Mouse (Mus musculus) limb, embryonic 11.5 days (tissue): Measurements from ENCODE around the gene Emilin3. TPM values are rescaled to one million over a fixed set of nuclear protein-coding genes. Genes with fewer than 3 reads are reported as not detected.
A peak's percentile ranks its signal among the peaks of the same experiment; 100 is the strongest.

Experiments
- ATAC-seq: fragments of 200-750 bp; cut with Nextera tagmentation; 2 replicates; pipeline ENCODE4 v1.8.0; 2017; ENCODE audit warnings: low read depth; ENCODE audit not compliant: insufficient number of reproducible peaks, low FRiP score, low TSS enrichment
- DNase-seq: peaks from one replicate; pipeline ENCODE4 v3.0.0-alpha.2; 2015; ENCODE audit warnings: low spot score
- H3K27ac ChIP-seq: fragments of 300-500 bp; sonication (generic); replicated peaks from 2 replicates; pipeline ENCODE4 v1.5.1; 2014; ENCODE audit warnings: low read depth, mild to moderate bottlenecking, low read length
- H3K27me3 ChIP-seq: fragments of 300-500 bp; sonication (generic); 2 replicates; pipeline ENCODE4 v1.6.1; 2014; ENCODE audit warnings: mild to moderate bottlenecking, low read length, mixed read lengths; ENCODE audit not compliant: control insufficient read depth, insufficient read depth
- H3K36me3 ChIP-seq: fragments of 300-500 bp; sonication (generic); 2 replicates; pipeline ENCODE4 v1.6.1; 2014; ENCODE audit warnings: mild to moderate bottlenecking, low read length, moderate library complexity, mixed read lengths; ENCODE audit not compliant: control insufficient read depth, insufficient read depth
- H3K4me1 ChIP-seq: fragments of 300-500 bp; sonication (generic); 2 replicates; pipeline ENCODE4 v1.6.1; 2014; ENCODE audit warnings: low read length, mixed read lengths; ENCODE audit not compliant: control insufficient read depth, insufficient read depth
- H3K4me2 ChIP-seq: fragments of 300-500 bp; sonication (generic); 2 replicates; pipeline ENCODE4 v1.6.1; 2014; ENCODE audit warnings: low read depth, mild to moderate bottlenecking, moderate library complexity; ENCODE audit not compliant: severe bottlenecking
- H3K4me3 ChIP-seq: fragments of 300-500 bp; sonication (generic); 2 replicates; pipeline ENCODE4 v1.5.1; 2014; ENCODE audit warnings: low read depth, low read length
- H3K9ac ChIP-seq: fragments of 300-500 bp; sonication (generic); 2 replicates; pipeline ENCODE4 v1.6.1; 2014; ENCODE audit warnings: mild to moderate bottlenecking, low read length
- H3K9me3 ChIP-seq: fragments of 300-500 bp; sonication (generic); 2 replicates; pipeline ENCODE4 v1.6.1; 2016; ENCODE audit warnings: low read length; ENCODE audit not compliant: control insufficient read depth
- WGBS: fragments of 180-500 bp; shearing (Covaris S2); extraction: QIAGEN DNeasy Blood & Tissue Kit; methylation state at CpG from one replicate; pipeline ENCODE4 v1.1.7; 2014; 5-methylcytosine and 5-hydroxymethylcytosine counted together
- polyA plus RNA-seq: library from polyadenylated mRNA; unstranded; fragments of >200 nt; fragmentation: Nextera tagmentation; extraction: Ambion mirVana; gene quantifications from 2 replicates; pipeline ENCODE4 v1.2.1, GENCODE M21; 2014

Emilin3 gene
- polyA plus RNA-seq, 1 experiment from 2014 or later, result 3.8 TPM

DNA sequence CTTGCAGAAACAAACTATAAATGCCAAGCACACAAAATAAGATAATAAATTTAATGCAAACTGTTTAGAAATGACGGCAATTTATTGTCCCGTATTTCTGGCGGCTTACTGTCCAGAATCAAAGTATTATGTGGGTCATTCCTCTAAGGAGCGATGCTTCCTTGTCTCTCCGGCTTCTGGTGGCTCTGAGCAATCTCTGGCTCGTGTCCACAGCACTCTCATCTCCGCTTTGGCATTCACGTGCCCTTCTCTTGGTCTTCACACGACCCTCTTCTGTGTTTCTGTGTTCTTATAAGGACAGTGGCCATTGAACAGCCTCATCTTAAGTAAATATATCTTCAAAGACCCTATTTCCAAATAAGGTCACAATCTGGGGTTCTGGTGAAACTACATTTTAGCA, 2.5 kb upstream of the Emilin3 start:
- no peak for ATAC-seq
- DNase-seq, result no peak
- no peaks in the 10 kb centered on the region for H3K9me3 ChIP-seq
- H3K27ac ChIP-seq, result no peak overlapping the region
- H3K4me1 ChIP-seq, result peaks cover 17% of the 10 kb centered on the region
- H3K4me2 ChIP-seq, result no peak overlapping the region
- H3K36me3 ChIP-seq, result no peaks in the 10 kb centered on the region
- no peak overlapping the region for H3K4me3 ChIP-seq
- WGBS, result 78% methylated on average over 9 of the region's 9 CpGs
- no peak overlapping the region for H3K9ac ChIP-seq
- H3K27me3 ChIP-seq, result peaks cover 12% of the 10 kb centered on the region; the same call in 1 of the 2 replicates

DNA sequence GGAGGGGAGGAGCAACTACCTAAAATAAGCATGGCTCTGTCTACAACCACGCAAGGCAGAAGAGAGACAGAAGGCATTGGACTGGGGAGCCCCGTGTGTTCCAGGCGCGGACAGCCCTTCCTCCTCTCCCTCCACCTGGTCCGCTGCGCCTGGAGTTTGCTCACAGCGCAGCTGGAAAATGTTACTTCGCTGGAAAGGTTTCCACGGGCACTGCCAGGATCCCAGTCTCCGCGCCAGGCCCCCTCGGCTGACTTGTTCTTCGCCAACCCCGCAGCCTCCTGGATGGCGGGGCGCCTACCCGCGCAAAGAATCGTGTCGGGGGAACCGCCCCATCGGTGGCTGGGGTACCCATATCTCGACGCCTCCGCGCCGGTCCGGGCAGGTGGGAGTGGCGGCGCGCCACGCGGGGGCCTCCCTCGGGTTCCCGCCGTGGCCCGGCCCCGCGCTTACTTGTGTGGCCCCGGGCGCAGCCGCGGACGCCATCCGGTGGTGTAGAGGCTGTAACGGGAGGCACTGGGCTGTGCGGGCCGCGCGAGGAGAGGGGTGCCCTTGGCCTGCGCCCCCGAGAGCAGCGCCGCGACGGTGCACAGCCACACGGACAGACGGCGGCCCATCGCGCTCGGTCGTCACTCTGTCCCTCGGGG, 448 bp downstream of the Emilin3 start:
- under 1% methylated on average over 61 of the region's 64 CpGs for WGBS
- ATAC-seq (peak; percentile 61), DNase-seq (peak; percentile 64)
- Histone ChIP-seq H3K4me1 (peaks cover 17% of the 10 kb centered on the region), H3K27ac (no peak overlapping the region), H3K9ac (peak overlapping the region; percentile 65), H3K4me3 (peak overlapping the region; percentile 62), H3K36me3 (no peaks in the 10 kb centered on the region), H3K9me3 (no peaks in the 10 kb centered on the region), H3K27me3 (peaks cover 15% of the 10 kb centered on the region; the same call in 1 of the 2 replicates), H3K4me2 (peak overlapping the region; percentile 87)

DNA sequence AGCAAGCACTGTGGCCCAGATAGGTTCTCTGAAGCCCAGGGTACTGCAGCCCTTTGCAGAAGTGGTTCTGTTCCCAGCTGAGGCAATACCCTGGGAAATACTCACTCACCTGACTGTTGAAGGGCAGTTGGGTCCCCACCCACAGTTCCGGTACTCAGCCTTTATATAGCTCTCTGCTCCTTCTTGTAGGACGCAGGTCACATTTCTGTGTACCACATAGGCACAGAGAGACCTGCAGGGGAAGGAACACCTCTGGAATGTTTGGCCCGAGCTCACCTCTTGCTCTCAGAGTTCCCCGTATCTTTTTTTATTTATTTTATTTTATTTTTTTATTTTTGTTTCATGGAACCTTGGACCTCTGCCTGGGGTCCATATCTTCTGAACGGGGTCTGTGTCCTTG, 1.5 kb downstream of the Emilin3 start:
- Histone ChIP-seq H3K4me1 (peaks cover 15% of the 10 kb centered on the region), H3K27me3 (peaks cover 15% of the 10 kb centered on the region; the same call in 1 of the 2 replicates), H3K27ac (no peak overlapping the region), H3K4me3 (no peak overlapping the region), H3K36me3 (no peaks in the 10 kb centered on the region), H3K9ac (no peak overlapping the region), H3K4me2 (no peak overlapping the region), H3K9me3 (no peaks in the 10 kb centered on the region)
- ATAC-seq (no peak), DNase-seq (no peak)
- 89% methylated on average over 5 of the region's 5 CpGs for WGBS

DNA sequence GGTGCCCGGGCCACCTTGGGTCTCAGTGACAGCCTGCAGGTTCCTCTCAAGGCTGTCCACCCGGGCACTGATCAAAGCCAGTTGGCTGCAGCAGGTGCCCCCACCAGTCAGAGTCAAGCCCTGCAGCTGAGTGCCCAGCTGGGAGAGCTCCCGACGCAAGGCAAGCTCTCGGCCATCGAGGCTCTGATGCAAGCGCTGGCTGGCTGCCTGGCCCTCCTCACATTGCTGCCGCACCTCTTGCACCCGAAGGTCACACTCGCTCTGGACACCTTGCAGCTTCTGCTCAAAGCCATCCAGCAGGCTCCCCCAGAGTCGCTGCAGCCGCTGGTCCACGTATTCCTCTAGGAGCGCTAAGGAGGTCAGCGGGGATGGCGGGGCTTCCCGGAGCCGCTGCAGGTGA, 3.5 kb downstream of the Emilin3 start:
- ATAC-seq (no peak), DNase-seq (no peak)
- Histone ChIP-seq H3K9ac (no peak overlapping the region), H3K27me3 (peaks cover 15% of the 10 kb centered on the region; the same call in 1 of the 2 replicates), H3K4me3 (no peak overlapping the region), H3K9me3 (no peaks in the 10 kb centered on the region), H3K36me3 (no peaks in the 10 kb centered on the region), H3K4me1 (peaks cover 12% of the 10 kb centered on the region; the same call in 1 of the 2 replicates), H3K4me2 (no peak overlapping the region), H3K27ac (no peak overlapping the region)
- 58% methylated on average over 18 of the region's 18 CpGs for WGBS

DNA sequence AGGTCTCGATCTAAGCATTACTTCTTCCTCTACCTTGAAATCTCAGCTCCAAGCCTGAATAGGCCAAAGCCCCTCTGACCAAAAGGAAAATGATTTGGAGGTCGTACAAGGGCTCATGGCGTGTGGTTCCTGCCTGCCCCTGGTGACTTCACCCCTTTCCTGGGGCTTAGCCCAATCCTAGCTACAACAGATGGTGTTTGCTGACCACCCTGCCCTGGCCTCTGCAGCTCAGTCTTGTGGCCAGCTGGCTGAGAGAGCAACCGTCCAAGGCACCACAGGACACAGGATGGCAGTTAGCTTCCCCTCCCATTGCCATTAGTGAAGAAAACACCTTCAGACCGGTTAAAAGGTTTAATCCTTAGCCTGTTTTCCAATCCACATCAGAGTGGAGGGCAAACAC, 6.0 kb downstream of the Emilin3 start:
- WGBS, result 72% methylated on average over 5 of the region's 5 CpGs
- Histone ChIP-seq H3K27ac (no peak overlapping the region), H3K4me1 (no peaks in the 10 kb centered on the region), H3K4me3 (no peak overlapping the region), H3K9me3 (no peaks in the 10 kb centered on the region), H3K9ac (no peak overlapping the region), H3K27me3 (peaks cover 9% of the 10 kb centered on the region; the same call in 1 of the 2 replicates), H3K4me2 (no peak overlapping the region), H3K36me3 (no peaks in the 10 kb centered on the region)
- no peak for DNase-seq
- ATAC-seq, result no peak

DNA sequence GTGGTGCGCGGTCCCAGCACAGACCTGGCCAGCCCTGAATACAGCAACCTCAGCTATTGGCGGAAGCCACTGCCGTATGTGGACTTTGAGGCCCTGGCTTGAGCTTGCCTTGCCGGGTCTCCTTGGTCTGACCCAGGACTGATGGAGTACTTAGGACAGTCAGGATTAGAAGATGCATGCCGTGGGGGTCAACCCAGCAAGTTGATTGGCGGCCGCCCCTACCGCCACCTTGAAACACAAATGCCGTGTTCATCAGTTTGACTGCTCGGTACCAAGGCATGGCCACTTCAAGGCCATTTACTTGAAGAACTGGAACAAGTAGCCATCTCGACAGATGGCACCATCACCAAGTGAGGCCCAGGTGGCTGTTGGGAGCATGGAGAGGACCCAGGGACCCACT, 6.8 kb downstream of the Emilin3 start:
- 98% methylated on average over 12 of the region's 12 CpGs for WGBS
- Histone ChIP-seq H3K4me2 (no peak overlapping the region), H3K27me3 (peaks cover 6% of the 10 kb centered on the region; the same call in 1 of the 2 replicates), H3K4me3 (no peak overlapping the region), H3K27ac (no peak overlapping the region), H3K9me3 (no peaks in the 10 kb centered on the region), H3K4me1 (no peaks in the 10 kb centered on the region), H3K36me3 (no peaks in the 10 kb centered on the region), H3K9ac (no peak overlapping the region)
- no peak for DNase-seq
- no peak for ATAC-seq

DNA sequence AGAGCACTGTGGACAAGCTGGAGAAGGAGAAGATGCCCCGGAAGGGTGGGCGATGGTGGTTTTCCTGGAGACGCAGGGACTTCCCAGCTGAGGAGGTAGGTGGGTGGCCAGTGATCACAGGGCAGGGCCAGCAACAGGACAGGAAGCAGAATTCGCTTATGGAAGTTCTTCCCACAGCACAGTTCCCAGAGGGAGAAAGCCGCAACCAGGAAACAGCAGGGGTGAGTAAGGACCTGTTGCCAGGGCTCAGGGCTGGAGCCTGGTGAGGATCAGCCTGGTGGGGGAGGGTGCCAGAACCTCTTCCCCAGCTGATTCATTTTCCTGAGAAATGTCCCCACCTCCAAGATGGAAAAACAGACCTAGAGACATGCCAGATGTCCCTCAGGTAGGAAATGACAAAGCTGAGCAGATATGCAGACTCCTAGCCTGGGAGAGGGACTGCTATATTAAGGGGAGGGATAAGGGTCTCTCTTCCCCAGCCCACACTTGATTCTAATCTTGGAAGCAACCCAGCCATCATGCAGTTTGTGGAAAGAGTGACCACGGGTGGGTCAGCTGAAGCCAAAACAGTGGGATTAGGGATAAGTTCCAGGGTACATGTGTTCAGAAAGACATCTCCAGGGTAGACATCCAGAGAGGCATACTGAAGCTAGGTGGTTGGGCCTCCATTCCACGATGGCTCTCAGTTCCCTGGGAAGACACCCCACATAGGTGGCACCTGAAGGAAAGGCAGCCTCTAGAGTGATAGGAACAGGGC, 10.3 kb downstream of the Emilin3 start:
- no peak overlapping the region for H3K4me3 ChIP-seq
- H3K36me3 ChIP-seq, result no peaks in the 10 kb centered on the region
- H3K4me1 ChIP-seq, result no peaks in the 10 kb centered on the region
- no peak overlapping the region for H3K4me2 ChIP-seq
- no peak overlapping the region for H3K27ac ChIP-seq
- no peaks in the 10 kb centered on the region for H3K9me3 ChIP-seq
- no peaks in the 10 kb centered on the region for H3K27me3 ChIP-seq
- no peak for DNase-seq
- WGBS, result 80% methylated on average over 7 of the region's 7 CpGs
- no peak for ATAC-seq
- H3K9ac ChIP-seq, result no peak overlapping the region

DNA sequence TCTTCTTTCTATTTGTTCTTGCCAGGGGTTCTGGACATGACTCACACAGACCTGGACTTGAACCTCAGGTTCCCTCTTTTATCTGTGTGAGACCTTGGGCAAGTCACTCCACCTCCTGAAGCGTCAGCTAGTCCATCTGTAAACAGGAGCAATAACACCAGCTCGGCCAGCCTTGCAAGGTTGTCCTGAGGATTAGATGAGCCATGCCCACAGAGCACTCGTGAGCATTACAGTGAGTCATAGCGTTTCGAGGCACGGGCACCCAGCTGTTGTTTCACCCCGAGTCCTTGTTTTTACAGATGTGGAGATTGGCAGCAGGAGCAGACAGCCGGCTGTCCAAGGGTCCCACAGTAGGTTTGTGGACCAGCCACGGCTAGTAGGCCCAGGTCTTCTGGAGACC, 20.4 kb downstream of the Emilin3 start:
- H3K27me3 ChIP-seq, result no peaks in the 10 kb centered on the region
- H3K9me3 ChIP-seq, result no peaks in the 10 kb centered on the region
- no peak overlapping the region for H3K4me3 ChIP-seq
- H3K9ac ChIP-seq, result no peak overlapping the region
- no peaks in the 10 kb centered on the region for H3K4me1 ChIP-seq
- DNase-seq (no peak), ATAC-seq (no peak)
- H3K4me2 ChIP-seq, result no peak overlapping the region
- H3K27ac ChIP-seq, result no peak overlapping the region
- H3K36me3 ChIP-seq, result no peaks in the 10 kb centered on the region
- 91% methylated on average over 9 of the region's 9 CpGs for WGBS
